Mouse (Mus musculus) kidney, adult 2 months (tissue): ENCODE measurements at regions not wholly inside any gene's neighbourhood (a gene's known extent, or its start where the extent isn't known, plus 50 kb on each side); places are given as distances from the start of the nearest gene placed in this dataset.

Source experiments
- CTCF ChIP-seq: fragments of 200-500 bp; conservative IDR thresholded peaks from 2 replicates; pipeline ENCODE4 v1.5.1; 2011; ENCODE audit warnings: low read depth, mild to moderate bottlenecking, control low read depth, low read length, moderate library complexity, mixed read lengths; ENCODE audit not compliant: insufficient read depth, insufficient read length
- POLR2A ChIP-seq: fragments of 200-500 bp; IDR thresholded peaks from one replicate; pipeline ENCODE4 v1.6.1; 2011; ENCODE audit warnings: low read depth, low read length, control low read depth

- no peak for TF ChIP-seq POLR2A
- no peak for TF ChIP-seq CTCF
Measured at GRCm38 (mm10) chr10:55624566-55625287, 482.0 kb upstream of the Msl3l2 start.
